Mouse (Mus musculus) liver, adult 2 months (tissue): ENCODE data around the gene Pcgf5.

Experiments
- CTCF ChIP-seq: fragments of 200-500 bp; IDR thresholded peaks from 2 replicates; pipeline ENCODE4 v1.5.1; 2011; ENCODE audit warnings: low read depth, low read length, control low read depth
- POLR2A ChIP-seq: fragments of 200-500 bp; IDR thresholded peaks from 2 replicates; pipeline ENCODE4 v1.6.1; 2011; ENCODE audit warnings: low read length, control low read depth; ENCODE audit not compliant: insufficient read depth; ENCODE audit errors: extremely low read depth

DNA sequence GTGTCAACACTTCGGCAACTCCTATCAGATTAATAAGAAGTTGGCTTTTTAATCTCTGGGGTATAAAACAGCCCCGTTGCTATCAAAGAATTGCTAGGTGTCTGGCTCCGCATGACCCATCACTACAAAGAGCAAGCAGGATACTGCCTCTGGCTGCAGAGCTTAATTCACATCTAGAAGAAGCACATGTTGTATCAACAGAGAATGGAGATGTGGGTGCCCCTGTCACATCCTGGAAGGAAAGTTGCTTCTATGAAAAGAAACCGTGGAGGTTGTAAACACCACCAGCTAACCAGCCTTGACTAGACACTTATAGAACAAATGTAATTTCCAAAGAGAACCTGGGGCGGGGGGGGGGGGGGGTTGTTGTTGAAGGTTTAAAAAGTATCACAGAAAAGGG lies 35.9 kb downstream of the Pcgf5 start:
- TF ChIP-seq CTCF (no peak), POLR2A (no peak)
